Mouse (Mus musculus) fat pad, adult 2 months (tissue): ENCODE results near the gene Inpp5a.

Experiments
- DNase-seq: peaks from one replicate; pipeline ENCODE4 v3.0.0-alpha.2; 2011; ENCODE audit warnings: low read depth, low spot score; ENCODE audit errors: extremely low read depth

Inpp5a gene

GRCm38 (mm10) chr7:139530591-139531427 is 141.9 kb downstream of the Inpp5a start:
- DNase-seq = no peak

- no peak for DNase-seq
Measured at GRCm38 (mm10) chr7:139531428-139531801, 142.5 kb downstream of the Inpp5a start.

- DNase-seq = no peak
Measured at GRCm38 (mm10) chr7:139536331-139536730, 147.4 kb downstream of the Inpp5a start.

GRCm38 (mm10) chr7:139536831-139537230 is 147.9 kb downstream of the Inpp5a start:
- no peak for DNase-seq

GRCm38 (mm10) chr7:139537831-139538230 is 148.9 kb downstream of the Inpp5a start:
- DNase-seq = peak; percentile 3

- DNase-seq = peak; percentile 1
Measured at GRCm38 (mm10) chr7:139538541-139538940, 149.6 kb downstream of the Inpp5a start.

GRCm38 (mm10) chr7:139540601-139541000 is 151.7 kb downstream of the Inpp5a start:
- no peak for DNase-seq

- no peak for DNase-seq
Measured at GRCm38 (mm10) chr7:139541422-139541821, 152.5 kb downstream of the Inpp5a start.

- no peak for DNase-seq
Measured at GRCm38 (mm10) chr7:139544706-139545625, 156.1 kb downstream of the Inpp5a start.

GRCm38 (mm10) chr7:139547325-139547724 is 158.4 kb downstream of the Inpp5a start:
- no peak for DNase-seq

- no peak for DNase-seq
Measured at GRCm38 (mm10) chr7:139550086-139550783, 161.3 kb downstream of the Inpp5a start.

GRCm38 (mm10) chr7:139551519-139551918 is 162.6 kb downstream of the Inpp5a start:
- DNase-seq = no peak

GRCm38 (mm10) chr7:139556331-139556730 is 167.4 kb downstream of the Inpp5a start:
- DNase-seq = no peak

- no peak for DNase-seq
Measured at GRCm38 (mm10) chr7:139556746-139557526, 168.0 kb downstream of the Inpp5a start.

- DNase-seq = no peak
Measured at GRCm38 (mm10) chr7:139559659-139560058, 170.8 kb downstream of the Inpp5a start.

GRCm38 (mm10) chr7:139563425-139563824 is 174.5 kb downstream of the Inpp5a start:
- DNase-seq = no peak

- DNase-seq = no peak
Measured at GRCm38 (mm10) chr7:139564161-139564560, 175.3 kb downstream of the Inpp5a start.

GRCm38 (mm10) chr7:139565998-139566397 is 177.1 kb downstream of the Inpp5a start:
- DNase-seq = no peak

- no peak for DNase-seq
Measured at GRCm38 (mm10) chr7:139566533-139566932, 177.6 kb downstream of the Inpp5a start.

- no peak for DNase-seq
Measured at GRCm38 (mm10) chr7:139570788-139571187, 181.9 kb downstream of the Inpp5a start.
